Mouse (Mus musculus): Measurements from ENCODE around the gene Gm10392.
A peak's percentile ranks its signal among the peaks of the same experiment; 100 is the strongest.
"Not testable (repeated sequence)": the region's sequence is repeated elsewhere in the genome, so short reads cannot be mapped to it uniquely, and the experiment has no call there.

Gm10392 gene

DNA sequence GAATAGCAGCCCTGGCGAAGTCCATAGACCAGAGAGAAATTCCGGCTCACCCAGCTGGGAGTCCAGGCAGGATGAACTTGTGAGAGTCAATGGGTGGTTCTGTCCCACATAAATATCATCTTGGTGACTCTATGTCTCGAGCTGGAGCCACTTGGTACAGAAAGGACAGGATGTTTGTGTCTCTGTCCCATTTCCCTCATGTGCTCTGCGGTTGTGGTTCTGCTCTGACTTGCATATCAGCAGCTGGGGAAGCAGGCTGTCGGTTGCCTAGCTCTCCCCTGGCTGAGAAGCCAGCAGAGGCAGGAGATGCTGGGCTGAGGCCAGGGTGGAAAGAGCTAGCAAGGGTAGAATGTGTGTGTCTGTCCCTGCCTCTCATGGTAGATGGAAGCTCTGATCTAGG, at the start of gene Gm10392:
Gene Gm10392 (minus strand): TSS at position 156 of the 400 bp plus-strand sequence.
- DNase-seq: peak; percentile 76 to 84

DNA sequence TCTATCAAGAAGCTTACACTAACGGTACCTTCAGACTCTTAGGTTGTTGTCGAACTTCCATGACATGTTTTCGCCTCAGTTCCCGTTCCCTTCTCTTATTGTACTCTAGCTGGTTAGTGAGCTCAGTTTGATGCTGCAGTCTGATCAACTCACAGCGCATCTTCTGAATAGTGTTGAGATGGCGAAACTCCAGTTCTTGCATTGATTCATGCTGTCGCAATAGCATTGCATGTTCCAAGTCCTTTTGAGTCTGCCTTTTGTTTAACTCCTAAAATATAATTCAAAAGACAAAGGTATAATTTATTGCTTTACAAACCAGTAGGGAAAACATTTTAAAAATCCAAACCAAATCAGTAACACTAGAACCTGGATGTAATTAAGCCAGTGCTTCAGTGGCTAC, 26.3 kb upstream of the Gm10392 start:
- no peak for DNase-seq

DNA sequence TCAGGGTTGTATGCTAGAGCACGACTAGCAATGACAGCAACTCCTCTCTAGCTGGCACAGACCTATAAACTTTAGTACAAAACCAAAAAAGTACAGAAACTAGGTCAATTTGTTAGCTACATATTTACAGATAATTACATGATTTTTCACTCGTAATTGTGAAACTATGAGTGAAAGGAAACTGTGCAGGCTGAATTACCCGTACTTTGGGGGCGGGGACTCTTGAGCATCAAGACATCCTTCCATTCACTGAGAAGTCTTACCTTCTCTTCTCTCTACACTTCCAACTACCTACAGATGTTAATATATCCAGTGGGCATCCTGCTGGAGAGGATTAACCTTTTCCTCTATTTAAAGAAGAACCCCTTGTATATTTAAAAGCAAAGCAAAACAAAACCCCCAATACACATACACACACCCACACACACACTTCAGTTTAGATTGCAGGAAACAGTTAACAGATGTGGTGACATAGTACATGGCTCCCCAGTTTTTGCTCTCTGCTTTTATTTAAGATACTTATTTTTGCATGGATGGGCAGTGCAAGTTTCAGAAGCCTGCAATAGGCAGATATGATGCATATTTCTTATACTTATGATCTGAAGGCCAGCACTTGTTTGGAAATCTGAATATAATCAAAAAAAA, 13.3 kb upstream of the Gm10392 start:
- DNase-seq: no peak

GRCm38 (mm10) chr11:77530862-77531261, 11.9 kb upstream of the Gm10392 start:
- DNase-seq: no peak

DNA sequence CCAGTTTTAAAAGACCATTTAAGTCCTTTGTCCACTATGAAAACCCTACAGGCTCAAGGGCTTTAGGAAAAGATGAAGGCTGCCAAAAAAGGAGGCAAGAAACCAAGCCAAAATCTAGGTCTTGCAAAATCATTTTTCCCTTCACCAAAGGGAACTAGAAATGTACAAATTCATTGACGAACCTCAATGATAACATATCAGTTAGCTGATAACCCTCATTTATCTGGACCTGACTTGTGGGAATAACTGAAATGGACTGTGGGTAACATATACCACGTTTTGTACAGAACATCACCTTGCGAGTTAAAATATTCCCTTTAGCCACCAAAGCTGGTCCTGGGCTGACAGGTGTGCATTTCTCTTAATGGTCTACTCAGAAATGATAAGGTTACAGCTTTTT, 10.6 kb upstream of the Gm10392 start:
- no peak for DNase-seq

DNA sequence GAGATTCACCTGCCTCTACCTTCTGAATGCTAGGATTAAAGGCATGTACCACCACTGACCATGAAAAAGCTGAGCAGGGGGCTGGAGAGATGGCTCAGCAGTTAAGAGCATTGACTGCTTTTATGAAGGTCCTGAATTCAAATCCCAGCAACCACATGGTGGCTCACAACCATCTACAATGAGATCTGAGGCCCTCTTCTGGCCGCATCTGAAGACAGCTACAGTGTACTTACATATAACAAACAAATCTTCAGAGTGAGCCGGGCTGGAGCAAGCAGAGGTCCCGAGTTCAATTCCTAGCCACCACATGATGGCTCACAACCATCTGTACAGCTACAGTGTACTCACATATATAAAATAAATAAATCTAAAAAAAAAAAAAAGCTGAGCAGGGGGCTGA, 9.4 kb upstream of the Gm10392 start:
- DNase-seq: not testable (repeated sequence)

DNA sequence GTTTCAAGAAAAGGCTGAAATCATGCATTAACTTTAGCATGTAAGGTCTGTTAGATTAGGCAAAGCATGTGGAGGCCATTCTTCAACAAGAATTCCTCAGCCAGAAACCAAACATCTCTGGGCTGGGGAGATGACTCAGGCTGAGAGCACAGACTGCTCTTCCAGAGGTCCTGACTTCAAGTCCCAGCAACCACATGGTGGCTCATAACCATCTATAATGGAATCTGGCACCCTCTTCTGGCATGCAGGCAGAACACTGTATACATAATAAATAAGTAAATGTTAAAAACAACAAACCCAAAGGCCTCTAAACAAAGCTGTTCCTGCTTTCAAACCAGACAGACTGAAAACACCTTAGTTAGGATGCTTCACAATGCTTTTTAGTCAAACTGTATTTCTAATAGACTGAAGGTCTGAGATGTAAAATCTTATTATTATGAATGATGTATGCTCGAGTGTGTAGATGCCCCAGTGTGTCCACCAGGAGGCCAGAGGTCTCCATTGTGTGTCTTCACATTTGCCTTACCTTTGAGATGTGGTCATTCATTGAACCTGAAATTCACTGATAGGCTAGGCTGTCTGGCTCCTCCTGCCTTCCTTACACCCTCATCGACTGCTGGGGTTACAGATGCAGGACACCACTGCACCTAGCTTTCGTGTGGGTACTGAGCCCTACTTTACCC, 6.9 kb upstream of the Gm10392 start:
- DNase-seq: no peak

DNA sequence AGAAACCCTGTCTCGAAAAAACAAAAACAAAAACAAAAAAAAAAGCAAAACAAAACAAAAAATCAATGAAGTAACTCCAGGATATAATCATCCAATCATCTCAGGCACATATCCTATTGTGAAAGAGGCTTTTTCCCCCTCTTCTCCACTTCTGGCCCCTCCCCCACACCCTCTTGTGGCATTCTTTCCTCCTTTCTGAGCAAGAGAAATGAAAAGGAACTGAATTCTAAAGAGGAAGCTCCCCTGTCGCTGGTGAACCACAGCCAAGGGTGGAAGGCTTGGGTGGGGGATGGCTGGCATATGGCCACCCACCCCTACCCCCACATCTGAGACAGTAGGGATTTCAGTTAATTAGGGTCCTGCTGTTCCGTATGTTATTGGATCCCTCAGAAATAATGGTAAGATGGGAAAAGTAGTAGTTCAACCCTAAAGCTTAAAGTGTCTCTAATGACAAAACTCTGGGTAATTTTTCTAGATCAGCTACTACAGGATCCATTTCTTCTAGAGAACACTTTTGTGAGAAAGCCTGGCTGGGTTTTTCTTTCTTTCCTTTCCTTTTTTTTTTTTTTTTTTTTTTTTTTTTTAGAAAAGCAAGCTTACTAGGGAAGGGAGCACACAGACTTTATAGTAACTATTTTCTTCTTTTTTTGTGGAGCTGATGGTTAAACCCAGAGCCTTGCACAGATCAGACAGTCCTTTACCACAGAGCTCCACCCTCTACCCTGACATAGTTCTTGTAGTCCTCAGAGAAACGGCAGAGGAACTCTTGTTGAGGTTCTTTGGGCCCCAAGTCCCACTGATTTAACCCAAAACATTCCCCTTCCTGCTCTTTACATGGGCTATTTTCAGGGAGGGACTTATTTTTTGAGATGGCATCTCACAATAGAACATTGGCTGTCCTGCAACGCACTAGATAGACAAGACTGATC, 1.9 kb upstream of the Gm10392 start:
- peak; percentile 44 to 63 for DNase-seq

DNA sequence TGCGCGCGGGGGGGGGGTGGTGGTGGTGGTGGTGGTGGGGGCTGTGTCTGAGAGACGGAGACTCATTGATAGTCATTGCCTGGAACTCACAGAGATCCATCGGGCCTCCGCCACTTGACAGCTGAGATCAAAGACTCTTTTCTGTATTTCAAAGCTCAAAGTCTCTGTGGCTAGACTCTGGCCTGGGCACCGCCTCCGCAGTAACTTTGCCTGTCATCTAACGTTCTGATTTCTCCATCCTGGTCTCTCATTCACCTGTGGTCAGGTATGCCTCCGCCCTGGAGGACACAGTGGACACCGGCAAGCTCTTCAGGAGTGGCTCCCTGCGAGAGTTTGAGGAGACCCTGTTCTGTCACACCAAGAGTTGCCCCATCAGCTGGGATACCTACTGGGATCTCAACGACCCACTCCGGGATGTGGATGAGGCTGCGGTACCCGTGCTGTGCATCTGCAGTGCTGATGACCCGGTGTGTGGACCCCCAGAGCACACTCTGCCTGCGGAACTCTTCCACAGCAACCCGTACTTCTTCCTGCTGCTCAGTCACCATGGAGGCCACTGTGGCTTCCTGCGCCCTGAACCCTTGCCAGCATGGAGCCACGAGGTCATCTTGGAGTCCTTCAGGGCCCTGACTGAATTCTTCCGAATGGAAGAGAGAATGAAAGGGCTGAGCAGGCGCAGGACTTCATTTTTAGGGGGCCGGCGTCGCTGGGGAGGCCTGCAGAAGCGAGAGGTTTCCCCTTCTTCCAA, 773 bp downstream of the Gm10392 start:
- peak in 1 of 2 experiments; percentile 53 for DNase-seq

- no peak for DNase-seq
Observed at GRCm38 (mm10) chr11:77516553-77517425, 2.2 kb downstream of the Gm10392 start.

DNA sequence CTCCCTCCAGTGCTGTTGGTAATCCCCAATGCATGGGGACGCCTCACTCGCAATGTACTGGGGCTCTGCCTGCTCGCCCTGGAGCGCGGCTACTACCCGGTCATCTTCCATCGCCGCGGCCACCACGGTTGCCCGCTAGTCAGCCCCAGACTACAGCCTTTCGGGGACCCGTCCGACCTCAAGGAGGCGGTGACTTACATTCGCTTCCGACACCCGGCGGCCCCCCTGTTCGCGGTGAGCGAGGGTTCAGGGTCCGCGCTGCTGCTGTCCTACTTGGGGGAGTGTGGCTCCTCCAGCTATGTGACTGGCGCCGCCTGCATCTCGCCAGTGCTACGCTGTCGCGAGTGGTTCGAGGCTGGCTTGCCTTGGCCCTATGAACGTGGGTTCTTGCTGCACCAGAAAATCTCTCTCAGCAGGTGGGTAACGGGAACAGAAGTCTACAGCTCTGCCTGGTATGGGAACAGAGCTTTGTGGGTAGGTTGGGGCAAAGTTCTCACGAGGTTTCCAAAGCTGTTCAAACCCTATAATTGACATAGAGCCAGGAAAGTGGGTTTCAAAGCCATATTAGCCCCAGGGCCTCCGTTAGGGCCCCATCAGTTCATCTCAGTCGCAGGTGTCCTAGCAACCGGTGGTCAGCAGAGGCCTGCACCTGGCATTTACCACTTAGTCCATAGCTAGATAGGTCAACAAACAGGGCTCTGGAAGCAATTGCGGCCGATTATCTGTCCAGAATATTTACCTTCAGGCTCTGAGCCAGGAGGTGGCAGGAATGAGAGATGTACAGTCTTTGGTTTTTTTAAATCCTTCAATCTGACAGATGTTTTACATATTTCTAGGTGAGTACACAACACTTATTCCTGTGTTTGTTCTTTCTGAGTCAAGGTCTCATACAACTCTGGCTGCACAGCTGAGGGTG, 3.1 kb downstream of the Gm10392 start, which contains the start of gene Trp53i13:
Gene Trp53i13 (minus strand): TSS at position 344 of the 916 bp plus-strand sequence.
- DNase-seq: peak; percentile 44 to 52

DNA sequence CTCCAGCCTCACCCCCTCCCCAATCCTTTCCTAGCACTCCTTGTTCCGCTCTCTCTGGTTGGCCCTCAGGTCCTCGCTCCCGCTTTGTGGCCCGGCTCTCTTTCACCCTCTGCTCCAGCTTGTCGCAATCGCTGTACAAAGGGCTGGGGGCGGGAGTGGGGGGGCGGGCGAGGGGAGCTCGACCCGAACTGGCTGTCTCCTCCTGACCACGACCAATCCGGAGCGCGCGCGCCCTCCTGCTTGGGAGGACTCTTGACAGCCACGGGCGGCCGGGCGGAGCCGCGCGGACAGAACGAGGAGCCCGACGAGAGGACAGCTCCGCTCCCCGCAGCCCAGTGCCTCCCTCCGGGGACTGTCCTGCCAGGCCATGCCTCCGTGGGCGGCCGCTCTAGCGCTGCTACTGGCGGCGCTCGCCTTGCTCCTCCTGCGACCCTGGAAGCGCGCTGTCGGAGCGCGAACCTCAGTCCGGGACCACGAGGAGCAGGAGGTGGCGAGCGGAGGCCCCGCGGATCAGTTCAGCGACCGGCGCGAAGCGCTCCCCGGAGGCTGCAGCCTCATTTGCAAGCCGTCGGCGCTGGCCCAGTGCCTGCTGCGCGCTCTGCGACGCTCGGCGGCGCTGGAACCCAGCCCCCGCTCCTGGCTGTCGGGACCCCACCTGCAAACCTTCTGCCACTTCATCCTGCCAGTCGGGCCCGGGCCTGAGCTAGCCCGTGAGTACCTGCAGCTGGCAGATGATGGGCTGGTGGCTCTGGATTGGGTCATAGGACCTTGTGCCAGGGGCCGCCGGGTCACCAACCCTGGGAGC, 4.0 kb downstream of the Gm10392 start, which contains the start of gene Abhd15:
Gene Abhd15 (plus strand): TSS at position 290 of the 805 bp plus-strand sequence.
- peak; percentile 65 for DNase-seq

- peak in 1 of 2 experiments; percentile 21 for DNase-seq
Observed at GRCm38 (mm10) chr11:77514281-77514831, 4.6 kb downstream of the Gm10392 start.

DNA sequence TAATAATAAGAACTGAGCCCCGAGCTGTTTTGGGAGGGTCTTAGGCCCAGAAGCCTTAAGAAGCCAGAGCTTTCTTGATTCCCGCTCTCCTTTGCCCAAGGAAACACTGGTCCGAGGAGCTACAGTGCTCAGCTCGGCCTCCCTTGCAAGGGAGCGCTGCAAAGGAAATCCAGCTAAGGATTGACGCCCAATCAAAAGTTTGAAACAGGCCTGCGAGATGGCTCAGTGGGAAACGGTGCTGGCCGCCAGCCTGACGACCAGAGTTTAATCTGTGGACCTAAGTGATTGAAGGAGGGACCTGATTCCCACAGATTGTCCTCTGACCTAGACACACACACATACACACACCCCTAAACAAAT, 5.2 kb downstream of the Gm10392 start:
- DNase-seq: no peak

- DNase-seq: peak; percentile 76
Observed at GRCm38 (mm10) chr11:77512891-77513810, 5.8 kb downstream of the Gm10392 start.

DNA sequence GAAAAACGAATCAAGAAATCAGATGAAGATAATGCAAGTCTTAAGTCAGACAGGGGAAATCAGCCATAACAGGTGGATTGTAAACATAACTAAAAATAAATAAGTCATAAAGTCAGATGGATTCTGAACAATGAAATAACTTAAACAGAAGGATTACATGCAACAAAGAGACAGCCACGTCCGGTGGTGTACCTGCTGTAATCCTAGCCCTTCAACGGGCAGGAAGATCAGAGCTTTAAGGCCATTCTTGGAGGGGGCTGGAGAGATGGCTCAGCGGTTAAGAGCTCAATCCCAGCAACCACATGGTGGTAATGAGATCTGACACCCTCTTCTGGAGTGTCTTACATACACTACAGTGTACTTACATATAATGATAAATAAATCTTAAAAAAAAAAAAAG, 7.7 kb downstream of the Gm10392 start:
- no peak for DNase-seq

- peak; percentile 78 to 79 for DNase-seq
Observed at GRCm38 (mm10) chr11:77508068-77509021, 10.7 kb downstream of the Gm10392 start.
